Mouse (Mus musculus) hindbrain, embryonic 11.5 days (tissue): ENCODE results near the gene Agrp. TPM values are rescaled to one million over a fixed set of nuclear protein-coding genes. Genes with fewer than 3 reads are reported as not detected.
A peak's percentile ranks its signal among the peaks of the same experiment; 100 is the strongest.

Source experiments
- ATAC-seq: fragments of 200-750 bp; cut with Nextera tagmentation; 2 replicates; pipeline ENCODE4 v1.8.0; 2017; ENCODE audit warnings: mild to moderate bottlenecking, moderate TSS enrichment, moderate library complexity; ENCODE audit not compliant: low FRiP score
- DNase-seq: peaks from one replicate; pipeline ENCODE4 v3.0.0-alpha.2; 2015; ENCODE audit warnings: low spot score
- H3K27ac ChIP-seq: fragments of 300-500 bp; sonication (generic); 2 replicates; pipeline ENCODE4 v1.5.1; 2014; ENCODE audit warnings: mild to moderate bottlenecking, low read depth, low read length
- H3K27me3 ChIP-seq: fragments of 300-500 bp; sonication (generic); 2 replicates; pipeline ENCODE4 v1.6.1; 2014; ENCODE audit warnings: mild to moderate bottlenecking, low read length, moderate library complexity, mixed read lengths; ENCODE audit not compliant: control insufficient read depth, insufficient read depth
- H3K36me3 ChIP-seq: fragments of 300-500 bp; sonication (generic); 2 replicates; pipeline ENCODE4 v1.6.1; 2014; ENCODE audit warnings: mild to moderate bottlenecking, low read length, moderate library complexity, mixed read lengths; ENCODE audit not compliant: control insufficient read depth, insufficient read depth
- H3K4me1 ChIP-seq: fragments of 300-500 bp; sonication (generic); replicated peaks from 2 replicates; pipeline ENCODE4 v1.6.1; 2014; ENCODE audit warnings: low read length, mixed read lengths; ENCODE audit not compliant: control insufficient read depth, insufficient read depth
- H3K4me2 ChIP-seq: fragments of 300-500 bp; sonication (generic); replicated peaks from 2 replicates; pipeline ENCODE4 v1.6.1; 2014; ENCODE audit warnings: mild to moderate bottlenecking, low read depth, low read length
- H3K4me3 ChIP-seq: fragments of 300-500 bp; sonication (generic); 2 replicates; pipeline ENCODE4 v1.5.1; 2014; ENCODE audit warnings: low read depth, low read length
- H3K9ac ChIP-seq: fragments of 300-500 bp; sonication (generic); 2 replicates; pipeline ENCODE4 v1.6.1; 2014; ENCODE audit warnings: low read depth, low read length
- H3K9me3 ChIP-seq: fragments of 300-500 bp; sonication (generic); 2 replicates; pipeline ENCODE4 v1.6.1; 2016; ENCODE audit warnings: low read length; ENCODE audit not compliant: control insufficient read depth
- WGBS: fragments of 180-500 bp; shearing (Covaris S2); extraction: QIAGEN DNeasy Blood & Tissue Kit; methylation state at CpG from one replicate; pipeline ENCODE4 v1.1.7; 2014; 5-methylcytosine and 5-hydroxymethylcytosine counted together
- polyA plus RNA-seq: library from polyadenylated mRNA; unstranded; fragments of >200 nt; fragmentation: Nextera tagmentation; extraction: Ambion mirVana; gene quantifications from 2 replicates; pipeline ENCODE4 v1.2.1, GENCODE M21; 2014

Gene Agrp
- polyA plus RNA-seq, 1 experiment from 2014 or later = 0.68 TPM

DNA sequence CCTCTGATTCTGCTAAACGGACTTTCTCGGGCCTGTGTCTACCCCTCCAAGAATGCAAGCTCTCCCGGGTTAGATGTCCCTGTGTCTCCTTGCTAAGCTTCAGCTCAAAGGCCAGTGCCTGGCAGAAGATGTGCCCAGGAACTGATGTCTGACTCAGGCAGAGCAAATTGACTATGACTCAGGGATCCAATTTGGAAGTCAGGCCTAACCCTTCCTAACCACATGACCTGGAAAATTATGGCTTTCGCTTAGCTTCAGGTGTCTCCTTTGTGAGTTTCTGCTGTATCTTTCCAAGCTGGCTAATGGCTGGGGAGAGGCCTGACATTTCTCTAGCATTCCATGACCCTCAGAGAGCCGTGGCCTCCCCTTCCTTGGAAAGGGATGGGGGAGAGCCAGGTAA is 35.9 kb downstream of the Agrp start:
- no peaks in the 10 kb centered on the region for H3K36me3 ChIP-seq
- H3K4me3 ChIP-seq = no peak overlapping the region
- no peaks in the 10 kb centered on the region for H3K9me3 ChIP-seq
- no peak overlapping the region for H3K4me2 ChIP-seq
- no peak for ATAC-seq
- H3K9ac ChIP-seq = no peak overlapping the region
- WGBS = 74% methylated on average over 5 of the region's 5 CpGs
- H3K27ac ChIP-seq = no peak overlapping the region
- H3K4me1 ChIP-seq = no peaks in the 10 kb centered on the region; the same call in 1 of the 2 replicates
- no peak for DNase-seq
- H3K27me3 ChIP-seq = no peaks in the 10 kb centered on the region

DNA sequence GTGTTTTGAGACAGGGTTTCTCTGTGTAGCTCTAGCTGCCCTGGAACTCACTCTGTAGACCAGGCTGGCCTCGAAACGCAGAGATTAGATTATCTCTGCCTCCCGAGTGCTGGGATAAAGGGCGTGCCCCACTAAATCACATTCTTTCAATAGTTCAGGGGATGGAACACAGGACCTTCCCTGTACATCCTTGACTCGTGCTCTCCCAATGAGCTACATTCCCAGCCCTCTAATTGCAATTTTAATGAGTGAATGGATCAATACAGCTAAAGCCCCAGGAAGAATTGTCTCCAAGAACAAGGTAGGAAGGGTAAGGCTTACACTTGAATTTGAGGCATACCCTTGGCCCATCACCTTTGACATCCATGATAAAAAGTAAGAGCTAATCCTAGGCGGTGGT is 38.4 kb downstream of the Agrp start:
- WGBS = 90% methylated on average over 6 of the region's 6 CpGs
- Histone ChIP-seq H3K4me1 (no peaks in the 10 kb centered on the region), H3K9me3 (no peaks in the 10 kb centered on the region), H3K4me3 (no peak overlapping the region), H3K36me3 (no peaks in the 10 kb centered on the region), H3K9ac (no peak overlapping the region), H3K27me3 (no peaks in the 10 kb centered on the region), H3K4me2 (no peak overlapping the region), H3K27ac (no peak overlapping the region)
- DNase-seq = no peak
- ATAC-seq = no peak

DNA sequence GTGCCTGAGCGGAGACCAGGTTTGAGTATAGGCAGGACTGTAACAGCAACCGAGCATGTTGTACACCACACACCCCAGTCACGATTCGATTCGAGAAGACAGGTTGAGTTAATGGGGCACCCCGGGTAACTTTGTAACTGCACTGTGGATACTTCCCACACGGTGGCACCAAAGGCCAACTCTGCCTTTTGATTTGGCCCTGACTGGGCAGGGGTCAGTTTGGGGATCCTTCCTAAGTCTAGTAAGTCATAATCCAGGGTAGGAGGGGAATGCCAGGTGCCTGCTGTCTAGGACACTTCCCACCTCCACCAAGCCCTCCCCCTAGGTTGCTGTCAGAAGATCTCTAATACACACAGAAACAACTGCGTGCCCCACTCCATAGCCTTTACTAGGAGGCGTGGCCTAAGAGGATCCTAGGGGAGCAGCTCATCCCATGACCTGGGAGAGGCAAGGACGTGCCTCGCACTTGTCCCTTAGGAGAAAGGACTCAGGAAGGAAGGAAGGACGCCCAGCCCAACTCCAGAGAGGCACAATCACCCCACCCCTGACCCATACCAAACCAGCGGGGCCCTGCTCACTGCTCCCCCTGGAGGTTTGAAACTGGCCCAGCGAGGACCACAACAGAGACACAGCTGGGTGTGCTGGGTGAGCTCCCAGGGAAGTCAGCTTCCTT is 40.7 kb downstream of the Agrp start:
- H3K4me3 ChIP-seq = no peak overlapping the region

DNA sequence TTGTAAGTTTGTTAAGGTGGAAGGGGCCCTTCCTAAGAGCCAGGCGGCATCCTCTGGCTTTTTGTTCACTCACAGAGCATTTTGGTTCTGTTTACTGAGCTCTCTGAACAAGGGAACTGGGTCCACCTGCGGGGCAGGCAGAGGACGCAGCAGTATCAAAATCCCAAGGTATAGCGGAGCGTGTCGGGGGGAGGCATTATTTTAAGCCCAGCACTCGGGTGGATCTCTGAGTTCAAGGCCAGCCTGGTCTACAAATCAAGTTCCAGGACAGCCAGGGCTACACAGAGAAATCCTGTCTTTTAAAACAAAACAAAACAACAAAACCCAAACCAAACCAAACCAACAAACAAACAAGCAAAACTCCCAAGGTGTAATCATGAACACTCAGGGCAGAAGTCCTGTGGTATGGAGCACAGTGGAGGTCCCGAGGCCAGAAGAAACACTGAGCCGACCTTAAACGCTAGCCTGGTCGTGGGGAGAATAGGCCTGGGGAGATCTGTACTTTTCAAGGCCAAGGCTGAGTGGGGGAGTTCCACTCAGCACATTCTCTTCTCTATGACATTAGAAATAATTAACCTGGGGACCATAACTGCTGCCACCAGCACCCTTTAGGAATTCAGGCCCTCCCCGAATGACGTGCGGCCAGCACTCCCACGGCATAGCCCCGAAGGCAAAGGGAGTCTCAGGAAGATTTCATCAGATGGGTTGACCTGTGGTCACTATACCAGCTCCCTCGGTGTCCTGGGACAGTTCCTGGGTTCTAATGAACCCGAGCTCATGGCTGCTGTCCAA is 42.5 kb downstream of the Agrp start:
- Histone ChIP-seq H3K36me3 (no peaks in the 10 kb centered on the region), H3K9ac (no peak overlapping the region), H3K4me3 (no peak overlapping the region), H3K4me1 (no peaks in the 10 kb centered on the region), H3K27ac (no peak overlapping the region), H3K9me3 (no peaks in the 10 kb centered on the region), H3K27me3 (no peaks in the 10 kb centered on the region), H3K4me2 (no peak overlapping the region)
- WGBS = 81% methylated on average over 18 of the region's 18 CpGs
- ATAC-seq (no peak), DNase-seq (no peak)

More for the DNA sequence above, 40.7 kb downstream of the Agrp start:
- H3K27ac ChIP-seq = no peak overlapping the region
- no peaks in the 10 kb centered on the region for H3K9me3 ChIP-seq
- no peaks in the 10 kb centered on the region for H3K27me3 ChIP-seq
- DNase-seq (peak; percentile 68), ATAC-seq (peak; percentile 69)
- 7% methylated on average over 14 of the region's 14 CpGs for WGBS
- no peak overlapping the region; the same call in 1 of the 2 replicates for H3K4me2 ChIP-seq
- H3K9ac ChIP-seq = no peak overlapping the region
- H3K36me3 ChIP-seq = no peaks in the 10 kb centered on the region
- H3K4me1 ChIP-seq = no peaks in the 10 kb centered on the region

DNA sequence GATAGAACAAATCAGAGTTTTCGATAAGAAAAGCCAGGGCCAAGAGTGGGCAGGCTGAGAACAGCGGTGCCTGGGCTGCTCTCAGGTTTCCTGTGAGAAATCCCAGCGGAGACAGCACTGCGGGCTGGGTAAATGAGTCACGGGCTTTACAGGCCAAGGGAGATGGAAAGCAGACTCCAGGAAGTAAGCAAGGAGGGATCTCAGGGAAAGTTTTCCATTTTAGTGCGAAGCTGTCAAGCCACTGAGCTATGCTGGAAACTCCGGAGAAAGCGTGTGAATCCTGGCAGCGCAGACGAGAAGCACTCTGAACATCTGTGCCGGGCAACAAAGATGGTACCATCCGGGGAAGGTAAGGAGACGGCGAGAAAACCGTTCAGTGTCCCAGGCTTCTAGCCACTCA is 43.3 kb downstream of the Agrp start:
- Histone ChIP-seq H3K4me1 (no peaks in the 10 kb centered on the region), H3K36me3 (no peaks in the 10 kb centered on the region), H3K27me3 (no peaks in the 10 kb centered on the region), H3K9me3 (no peaks in the 10 kb centered on the region), H3K4me3 (no peak overlapping the region), H3K9ac (no peak overlapping the region), H3K4me2 (no peak overlapping the region; the same call in 1 of the 2 replicates), H3K27ac (no peak overlapping the region)
- DNase-seq (peak; percentile 27), ATAC-seq (no peak)
- 32% methylated on average over 15 of the region's 15 CpGs for WGBS

DNA sequence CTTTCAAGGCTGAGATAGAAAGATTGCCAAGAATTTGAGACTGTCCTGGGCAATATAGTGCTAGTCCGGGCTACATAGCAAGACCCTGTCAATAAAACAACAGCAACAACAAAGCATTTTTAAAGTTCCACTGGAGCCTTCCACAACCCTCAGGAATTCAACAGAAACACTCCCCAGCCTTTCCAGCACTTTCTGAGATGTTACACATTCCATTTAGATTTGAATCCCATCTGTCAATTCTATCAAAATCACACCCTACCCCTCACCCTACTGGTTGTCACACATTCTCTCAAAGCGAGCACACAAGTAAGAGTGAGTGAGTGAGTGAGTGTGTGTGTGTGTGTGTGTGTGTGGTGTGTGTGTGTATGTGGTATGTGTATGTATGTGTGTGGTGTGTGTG is 44.8 kb downstream of the Agrp start:
- no peaks in the 10 kb centered on the region for H3K27me3 ChIP-seq
- no peaks in the 10 kb centered on the region for H3K9me3 ChIP-seq
- no peak for DNase-seq
- ATAC-seq = no peak
- no peaks in the 10 kb centered on the region for H3K36me3 ChIP-seq
- H3K4me3 ChIP-seq = no peak overlapping the region
- no peak overlapping the region for H3K9ac ChIP-seq
- H3K27ac ChIP-seq = no peak overlapping the region
- no peaks in the 10 kb centered on the region for H3K4me1 ChIP-seq
- 81% methylated on average over 2 of the region's 2 CpGs for WGBS
- no peak overlapping the region for H3K4me2 ChIP-seq

DNA sequence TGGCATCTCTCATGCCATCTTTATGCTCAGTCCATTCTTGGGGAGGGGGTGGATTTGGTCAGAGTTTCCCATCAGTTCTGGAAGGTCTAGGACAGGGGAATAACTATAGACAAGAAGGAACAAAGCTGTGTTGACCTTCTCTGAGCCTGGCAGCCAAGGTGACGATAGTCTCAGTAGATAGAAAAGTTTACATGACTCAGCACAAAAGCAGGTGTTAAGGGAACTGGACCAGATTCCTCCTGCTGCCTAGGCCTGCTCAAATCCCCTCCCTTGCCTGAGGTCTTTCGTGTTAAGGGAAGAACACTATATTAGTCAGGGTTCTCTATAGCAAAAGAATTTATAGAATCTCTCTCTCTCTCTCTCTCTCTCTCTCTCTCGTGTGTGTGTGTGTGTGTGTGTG is 57.5 kb downstream of the Agrp start:
- Histone ChIP-seq H3K9ac (no peak overlapping the region), H3K4me3 (no peak overlapping the region), H3K27me3 (no peaks in the 10 kb centered on the region), H3K4me2 (no peak overlapping the region), H3K27ac (no peak overlapping the region), H3K4me1 (no peaks in the 10 kb centered on the region), H3K9me3 (no peaks in the 10 kb centered on the region), H3K36me3 (no peaks in the 10 kb centered on the region)
- ATAC-seq = no peak
- DNase-seq = no peak
- 78% methylated on average over 3 of the region's 3 CpGs for WGBS

DNA sequence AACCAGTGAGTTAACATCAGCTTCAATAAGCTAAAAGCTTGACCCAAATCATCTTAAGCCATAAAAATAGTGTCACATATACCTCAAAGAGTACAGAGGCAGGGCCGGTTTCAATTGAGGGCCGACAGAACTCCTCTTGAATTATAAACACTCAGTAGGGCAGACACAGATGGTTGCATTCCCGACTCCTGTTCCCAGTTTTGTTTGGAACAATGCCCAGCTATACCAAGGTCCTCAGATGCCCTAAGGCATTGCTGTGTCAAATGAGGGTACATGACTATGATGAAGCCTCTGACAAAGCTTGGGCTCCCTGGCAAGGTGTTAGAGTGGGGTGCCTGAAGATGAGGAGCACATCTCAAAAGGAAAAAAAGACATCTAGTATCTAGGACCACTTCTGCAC is 61.7 kb downstream of the Agrp start:
- DNase-seq (no peak), ATAC-seq (no peak)
- Histone ChIP-seq H3K4me2 (no peak overlapping the region), H3K27me3 (no peaks in the 10 kb centered on the region), H3K4me1 (no peaks in the 10 kb centered on the region), H3K36me3 (no peaks in the 10 kb centered on the region), H3K9ac (no peak overlapping the region), H3K4me3 (no peak overlapping the region), H3K27ac (no peak overlapping the region), H3K9me3 (no peaks in the 10 kb centered on the region)
- 83% methylated on average over 3 of the region's 3 CpGs for WGBS

DNA sequence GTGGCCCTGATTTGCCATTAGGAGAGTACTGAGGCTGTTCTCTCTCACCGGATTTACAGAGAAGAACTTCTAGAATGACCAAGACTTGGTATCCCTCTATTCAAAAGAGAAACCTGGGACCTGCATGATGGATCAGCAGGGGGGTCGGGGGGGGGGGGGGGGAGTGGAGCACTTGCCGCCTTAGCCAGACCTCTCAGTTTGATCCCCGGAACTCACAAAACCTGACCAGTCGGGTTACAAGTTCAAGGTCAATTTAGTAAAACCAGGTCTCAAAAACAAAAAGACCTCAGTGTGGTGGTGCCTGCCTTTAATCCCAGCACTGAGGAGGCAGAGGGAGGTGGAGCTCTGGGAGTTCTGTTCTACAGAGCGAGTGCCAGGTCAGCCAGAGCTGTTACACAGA is 62.5 kb downstream of the Agrp start:
- H3K27me3 ChIP-seq = no peaks in the 10 kb centered on the region
- H3K4me3 ChIP-seq = no peak overlapping the region
- ATAC-seq = no peak
- 38% methylated on average over 5 of the region's 6 CpGs for WGBS
- H3K36me3 ChIP-seq = no peaks in the 10 kb centered on the region
- no peak overlapping the region for H3K9ac ChIP-seq
- H3K4me1 ChIP-seq = no peaks in the 10 kb centered on the region
- H3K27ac ChIP-seq = no peak overlapping the region
- H3K4me2 ChIP-seq = no peak overlapping the region
- DNase-seq = no peak
- H3K9me3 ChIP-seq = no peaks in the 10 kb centered on the region
